Mouse (Mus musculus) testis, adult 2 months (tissue): ENCODE measurements around the gene Hrh2.

Experiments
- CTCF ChIP-seq: fragments of 200-500 bp; IDR thresholded peaks from 2 replicates; pipeline ENCODE4 v1.5.1; 2012; ENCODE audit warnings: low read depth, mild to moderate bottlenecking, inconsistent platforms, low read length, moderate library complexity; ENCODE audit not compliant: control insufficient read depth, insufficient read depth, insufficient replicate concordance
- POLR2A ChIP-seq: fragments of 200-500 bp; IDR thresholded peaks from 2 replicates; pipeline ENCODE4 v1.6.1; 2012; ENCODE audit warnings: low read depth, mild to moderate bottlenecking, inconsistent platforms, low read length, moderate library complexity; ENCODE audit not compliant: control insufficient read depth

DNA sequence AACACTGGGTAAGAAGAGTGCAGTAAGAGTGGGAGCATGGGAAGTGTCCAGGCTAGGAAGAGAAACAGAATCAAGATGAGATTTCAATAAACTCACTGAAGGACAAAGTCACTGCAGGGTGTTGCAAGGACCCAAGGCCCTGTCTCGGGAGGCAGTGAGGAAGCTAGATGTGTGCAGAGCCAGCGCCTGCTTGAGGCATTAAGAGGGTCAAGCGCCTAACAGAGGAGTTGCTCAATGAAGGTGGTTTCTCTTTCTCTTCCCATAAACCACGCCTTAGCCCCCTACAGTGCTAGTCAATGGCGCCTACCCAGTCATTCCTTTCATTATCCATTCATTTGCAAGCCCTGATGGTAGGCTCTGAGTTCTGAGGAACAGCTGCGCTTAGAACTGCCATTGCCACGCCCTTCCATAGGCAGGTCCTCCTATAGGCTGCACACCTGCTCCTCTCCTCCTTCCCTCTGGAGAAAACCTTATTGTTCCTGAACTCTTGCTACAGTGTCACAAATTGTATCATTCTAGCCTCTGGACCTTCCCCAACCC, 23.9 kb downstream of the Hrh2 start:
- no peak for TF ChIP-seq POLR2A
- TF ChIP-seq CTCF = no peak
